Comparison of ENCODE assay signal across 15 mouse cellular contexts in genomic region chr12:49808341-49808740, GRCm38 (mm10).
DNase-seq lines count a peak whose midpoint lies in the region; ATAC-seq and TF ChIP-seq lines count a peak whose summit lies in the region.
"Had no signal": no experiment of that assay in that cellular context is flagged by ENCODE, and none has a peak within 500 bp of the region (broad histone marks: within the 10 kb centered on the region; RNA-seq: fewer than 3 reads in every experiment).

No protein-coding gene starts in this region.

- no peaks in the 10 kb centered on the region for H3K36me3 ChIP-seq in forebrain, embryonic 14.5 days (ENCODE audit: control insufficient read depth, insufficient read depth, low read length)
- H3K36me3 ChIP-seq in forebrain, embryonic 12.5 days (replicated peaks), result no peaks in the 10 kb centered on the region
- no peaks in the 10 kb centered on the region for H3K36me3 ChIP-seq in forebrain, postnatal 0 days (ENCODE audit: insufficient read depth)
- H3K36me3 ChIP-seq in liver, postnatal 0 days (replicated peaks; ENCODE audit: insufficient read depth, low read length), result no peaks in the 10 kb centered on the region
- H3K36me3 ChIP-seq in midbrain, embryonic 11.5 days (ENCODE audit: control insufficient read depth, insufficient read depth, low read length), result no peaks in the 10 kb centered on the region
- H3K36me3 ChIP-seq: embryonic facial prominence, embryonic 10.5 days; heart, embryonic 12.5 days; hindbrain, embryonic 10.5 days had no signal

- no peaks in the 10 kb centered on the region for H3K9me3 ChIP-seq in forebrain, embryonic 14.5 days (replicated peaks; ENCODE audit: control insufficient read depth, low read length)
- no peaks in the 10 kb centered on the region for H3K9me3 ChIP-seq in forebrain, embryonic 12.5 days
- H3K9me3 ChIP-seq in forebrain, postnatal 0 days (ENCODE audit: low read length), result no peaks in the 10 kb centered on the region
- no peaks in the 10 kb centered on the region for H3K9me3 ChIP-seq in liver, postnatal 0 days (ENCODE audit: low read length)
- no peaks in the 10 kb centered on the region for H3K9me3 ChIP-seq in midbrain, embryonic 11.5 days (ENCODE audit: control insufficient read depth, low read length)
- H3K9me3 ChIP-seq: embryonic facial prominence, embryonic 10.5 days; heart, embryonic 12.5 days; hindbrain, embryonic 10.5 days had no signal

- H3K4me3 ChIP-seq in forebrain, embryonic 14.5 days (ENCODE audit: low read depth, low read length), result no peak overlapping the region
- H3K4me3 ChIP-seq in forebrain, embryonic 12.5 days (replicated peaks), result no peak overlapping the region
- H3K4me3 ChIP-seq in forebrain, postnatal 0 days (ENCODE audit: low read depth, low read length), result no peak overlapping the region
- no peak overlapping the region for H3K4me3 ChIP-seq in liver, postnatal 0 days (ENCODE audit: low read depth, low read length)
- no peak overlapping the region for H3K4me3 ChIP-seq in midbrain, embryonic 11.5 days (ENCODE audit: low read depth, low read length)
- H3K4me3 ChIP-seq: embryonic facial prominence, embryonic 10.5 days; gastrocnemius, adult 2 months; heart, embryonic 12.5 days; hindbrain, embryonic 10.5 days had no signal

- peak; percentile 67 for DNase-seq in forebrain, embryonic 14.5 days (ENCODE audit: low spot score)
- DNase-seq in brain, adult 2 months (ENCODE audit: low read depth, low spot score), result peak; percentile 22
- DNase-seq in forebrain, postnatal 0 days, result peak; percentile 54
- DNase-seq in layer of hippocampus, adult 9-11 months, result peak; percentile 52
- no peak for DNase-seq in liver, postnatal 0 days
- DNase-seq in midbrain, embryonic 11.5 days (ENCODE audit: low spot score, missing footprints), result no peak
- DNase-seq: adrenal gland, postnatal 10 days; cerebellum, adult 2 months; gastrocnemius, adult 2 months; gastrocnemius, postnatal 25 days had no signal

- WGBS in forebrain, embryonic 14.5 days, result 81% methylated on average over 1 of the region's 1 CpGs
- 90% methylated on average over 1 of the region's 1 CpGs for WGBS in forebrain, embryonic 12.5 days
- WGBS in forebrain, postnatal 0 days, result 75% methylated on average over 1 of the region's 1 CpGs
- 65% methylated on average over 1 of the region's 1 CpGs for WGBS in liver, postnatal 0 days (ENCODE audit: insufficient replicate concordance)
- WGBS in midbrain, embryonic 11.5 days, result 97% methylated on average over 1 of the region's 1 CpGs

- no peak for TF ChIP-seq EP300 in liver, postnatal 0 days (IDR thresholded peaks at IDR 0.05; ENCODE audit: low read depth)

- peak; percentile 62; the same call in 1 of the 2 replicates for ATAC-seq in forebrain, embryonic 14.5 days
- ATAC-seq in forebrain, embryonic 12.5 days (ENCODE audit: low FRiP score), result no peak
- no peak for ATAC-seq in forebrain, postnatal 0 days
- ATAC-seq in liver, postnatal 0 days, result no peak
- no peak for ATAC-seq in midbrain, embryonic 11.5 days (ENCODE audit: low FRiP score)

- no peaks in the 10 kb centered on the region for H3K27me3 ChIP-seq in forebrain, embryonic 14.5 days (replicated peaks; ENCODE audit: control insufficient read depth, insufficient read depth, low read length)
- H3K27me3 ChIP-seq in forebrain, embryonic 12.5 days, result no peaks in the 10 kb centered on the region
- H3K27me3 ChIP-seq in forebrain, postnatal 0 days (ENCODE audit: insufficient read depth, low read length), result no peaks in the 10 kb centered on the region
- H3K27me3 ChIP-seq in liver, postnatal 0 days (ENCODE audit: insufficient read depth, low read length), result no peaks in the 10 kb centered on the region
- no peaks in the 10 kb centered on the region for H3K27me3 ChIP-seq in midbrain, embryonic 11.5 days (ENCODE audit: control insufficient read depth, insufficient read depth, low read length)
- H3K27me3 ChIP-seq: heart, embryonic 12.5 days had no signal

- no peak overlapping the region for H3K27ac ChIP-seq in forebrain, embryonic 14.5 days (ENCODE audit: low read depth, low read length)
- H3K27ac ChIP-seq in forebrain, embryonic 12.5 days, result no peak overlapping the region
- no peak overlapping the region for H3K27ac ChIP-seq in forebrain, postnatal 0 days (ENCODE audit: low read depth, low read length)
- no peak overlapping the region for H3K27ac ChIP-seq in liver, postnatal 0 days (ENCODE audit: low read depth)
- no peak overlapping the region for H3K27ac ChIP-seq in midbrain, embryonic 11.5 days (ENCODE audit: low read depth, low read length)
- H3K27ac ChIP-seq: embryonic facial prominence, embryonic 10.5 days; gastrocnemius, adult 2 months; hindbrain, embryonic 10.5 days; hindbrain, embryonic 14.5 days had no signal

- no peak overlapping the region for H3K4me2 ChIP-seq in forebrain, embryonic 14.5 days (ENCODE audit: low read length)
- no peak overlapping the region for H3K4me2 ChIP-seq in forebrain, embryonic 12.5 days
- no peak overlapping the region for H3K4me2 ChIP-seq in forebrain, postnatal 0 days (ENCODE audit: low read depth)
- H3K4me2 ChIP-seq in liver, postnatal 0 days (ENCODE audit: low read depth, low read length), result no peak overlapping the region
- H3K4me2 ChIP-seq in midbrain, embryonic 11.5 days, result no peak overlapping the region
- H3K4me2 ChIP-seq: heart, embryonic 12.5 days; hindbrain, embryonic 14.5 days had no signal

- no peak for TF ChIP-seq CTCF in forebrain, postnatal 0 days (IDR thresholded peaks at IDR 0.05; ENCODE audit: low read depth)
- no peak for TF ChIP-seq CTCF in liver, postnatal 0 days (IDR thresholded peaks at IDR 0.05; ENCODE audit: low read depth)

- H3K9ac ChIP-seq in forebrain, embryonic 14.5 days (ENCODE audit: low read length), result no peak overlapping the region
- no peak overlapping the region for H3K9ac ChIP-seq in forebrain, embryonic 12.5 days
- no peak overlapping the region for H3K9ac ChIP-seq in forebrain, postnatal 0 days
- H3K9ac ChIP-seq in liver, postnatal 0 days (replicated peaks), result no peak overlapping the region
- H3K9ac ChIP-seq in midbrain, embryonic 11.5 days (ENCODE audit: low read length), result no peak overlapping the region
- H3K9ac ChIP-seq: heart, embryonic 12.5 days; hindbrain, embryonic 14.5 days had no signal

- no peaks in the 10 kb centered on the region for H3K4me1 ChIP-seq in forebrain, embryonic 14.5 days (ENCODE audit: control insufficient read depth, insufficient read depth, low read length)
- H3K4me1 ChIP-seq in forebrain, embryonic 12.5 days, result no peaks in the 10 kb centered on the region
- no peaks in the 10 kb centered on the region for H3K4me1 ChIP-seq in forebrain, postnatal 0 days (ENCODE audit: insufficient read depth)
- no peaks in the 10 kb centered on the region for H3K4me1 ChIP-seq in liver, postnatal 0 days (ENCODE audit: insufficient read depth)
- H3K4me1 ChIP-seq in midbrain, embryonic 11.5 days (ENCODE audit: control insufficient read depth, insufficient read depth, low read length), result no peaks in the 10 kb centered on the region
- H3K4me1 ChIP-seq: embryonic facial prominence, embryonic 10.5 days; heart, embryonic 12.5 days; hindbrain, embryonic 10.5 days had no signal

Comparison
In these comparisons a context has a peak if more than half of its experiments do, and no peak if none do; other contexts are left out.
1. DNase-seq: peak in forebrain, embryonic 14.5 days (single experiment), brain, adult 2 months (single experiment), forebrain, postnatal 0 days (single experiment) and layer of hippocampus, adult 9-11 months (single experiment); none in liver, postnatal 0 days (single experiment) and midbrain, embryonic 11.5 days (single experiment).